Mouse (Mus musculus) spleen, postnatal 36 days (tissue): ENCODE measurements at regions not wholly inside any gene's neighbourhood (a gene's known extent, or its start where the extent isn't known, plus 50 kb on each side); places are given as distances from the start of the nearest gene placed in this dataset.

Source experiments
- DNase-seq, 2 experiments: peaks; one replicate each; pipeline ENCODE4 v3.0.0; 2022; ENCODE audit warnings: low spot score in 2 of 2, mixed read lengths in 1 of 2

- peak in 1 of 2 experiments; percentile 0 for DNase-seq
Observed at GRCm38 (mm10) chrY:43923126-43923525, 341.1 kb downstream of the Gm21739 start.
